Mouse (Mus musculus) CH12.LX (cell line): ENCODE results near the gene Abcd3.

Experiments
- JUND ChIP-seq: conservative IDR thresholded peaks from 2 replicates; pipeline ENCODE4 v1.6.1; 2011; ENCODE audit warnings: low read depth, low read length, improper control_type of control experiment
- KAT2A ChIP-seq: IDR thresholded peaks from 2 replicates; pipeline ENCODE4 v1.6.1; 2012; ENCODE audit warnings: low read length, improper control_type of control experiment, inconsistent platforms; ENCODE audit not compliant: insufficient replicate concordance
- RAD21 ChIP-seq: IDR thresholded peaks from 2 replicates; pipeline ENCODE4 v1.6.1; 2011; ENCODE audit warnings: low read depth, mild to moderate bottlenecking, low read length, improper control_type of control experiment, moderate library complexity

- TF ChIP-seq KAT2A = no peak
- no peak for TF ChIP-seq RAD21
- TF ChIP-seq JUND = no peak
Observed at GRCm38 (mm10) chr3:121819693-121820200, 4.6 kb upstream of the Abcd3 start.
